Mouse (Mus musculus): ENCODE data around the gene Ankle1.
A peak's percentile ranks its signal among the peaks of the same experiment; 100 is the strongest.

The Ankle1 gene

DNA sequence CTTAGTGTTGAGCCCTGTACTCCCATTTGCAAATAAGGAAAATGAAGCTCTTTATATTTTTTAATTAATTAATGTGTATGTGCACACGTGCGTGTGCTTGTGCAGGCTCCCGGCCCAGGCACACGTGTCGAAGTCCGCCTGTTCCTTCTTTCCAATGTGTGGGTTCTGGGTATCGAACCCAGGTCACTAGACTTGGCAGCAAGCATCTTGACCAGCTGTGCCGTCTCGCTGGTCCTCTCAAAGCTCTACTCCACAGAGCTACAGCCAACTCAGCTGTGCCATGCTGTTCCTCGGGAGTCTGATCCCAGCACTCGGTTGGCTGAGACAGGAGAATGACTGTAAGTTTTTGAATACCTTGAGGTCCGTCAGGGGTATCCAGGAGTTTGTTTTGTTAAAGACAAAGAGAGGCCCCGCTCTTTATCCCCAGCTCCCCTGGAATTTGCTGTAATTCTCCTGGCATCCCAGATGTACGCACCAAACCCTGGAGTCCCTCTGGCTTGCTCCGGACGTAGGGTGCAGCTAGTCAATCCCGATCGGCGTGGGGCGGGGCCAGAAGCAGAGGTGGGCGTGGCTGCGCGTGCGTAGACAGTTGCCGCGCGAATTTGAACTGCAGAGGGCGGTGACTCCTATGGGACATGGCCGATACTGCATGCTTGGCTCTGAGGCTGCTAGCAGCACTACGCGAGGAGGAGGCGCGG, at the start of gene Ankle1:
TSS of gene Ankle1 (plus strand) at position 610 of the 698 bp plus-strand sequence.
- peak; percentile 98 to 99 for DNase-seq (ENCODE audit: low spot score in 2 of 2)

DNA sequence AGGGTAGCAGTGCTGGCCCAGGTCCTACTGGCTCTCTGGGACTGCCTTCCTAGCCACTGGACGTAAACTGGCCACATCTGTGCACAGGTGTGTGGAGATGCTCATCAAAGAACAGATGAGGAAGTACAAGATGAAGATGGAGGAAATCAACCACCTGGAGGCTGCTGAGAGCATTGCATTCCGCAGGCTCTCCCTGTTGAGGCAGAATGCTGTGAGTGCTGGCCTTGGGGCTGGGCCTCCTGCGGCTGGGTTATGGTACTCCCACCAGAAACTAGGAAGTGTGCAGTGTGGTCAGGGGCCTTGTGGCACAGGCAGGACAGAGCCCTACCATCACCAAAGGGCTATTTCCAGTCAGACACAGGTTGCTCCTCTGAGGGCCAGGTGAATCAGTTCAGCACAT, 47.8 kb upstream of the Ankle1 start:
- no peak for DNase-seq (ENCODE audit: low spot score in 2 of 2)

- DNase-seq (ENCODE audit: low spot score in 2 of 2) = peak; percentile 74 to 83
Measured at GRCm38 (mm10) chr8:71366771-71367528, 38.9 kb upstream of the Ankle1 start, which contains the start of gene Use1. TSS of gene Use1 (plus strand) at chr8:71366848.

DNA sequence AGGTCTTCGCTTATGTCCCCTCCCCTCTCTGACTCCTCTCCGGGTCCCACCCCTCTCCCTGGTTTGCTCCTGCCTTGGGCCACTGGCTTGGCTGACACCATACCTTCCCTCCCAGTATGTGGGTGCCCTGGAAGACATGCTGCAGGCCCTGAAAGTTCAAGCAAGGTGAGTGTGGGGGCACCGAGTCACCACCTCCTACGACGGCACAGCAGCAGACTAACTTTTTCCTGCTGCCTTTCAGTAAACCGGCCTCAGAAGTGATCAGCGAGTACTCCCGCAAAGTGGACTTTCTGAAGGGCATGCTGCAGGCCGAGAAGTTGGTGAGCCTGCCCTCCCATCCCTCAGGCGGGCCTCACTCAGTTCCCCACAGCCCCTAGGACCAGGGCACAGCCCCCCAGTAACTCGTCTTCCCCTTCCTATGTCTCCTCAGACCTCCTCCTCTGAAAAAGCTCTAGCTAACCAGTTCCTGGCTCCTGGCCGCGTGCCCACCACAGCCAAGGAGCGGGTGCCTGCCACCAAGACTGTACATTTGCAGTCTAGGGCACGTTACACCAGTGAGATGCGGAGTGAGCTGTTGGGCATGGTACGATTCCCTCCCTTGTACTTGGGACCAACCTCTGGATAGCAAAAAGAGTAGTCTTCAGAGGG, 38.2 kb upstream of the Ankle1 start:
- no peak for DNase-seq (ENCODE audit: low spot score in 2 of 2)

GRCm38 (mm10) chr8:71368366-71368765, 37.4 kb upstream of the Ankle1 start:
- DNase-seq (ENCODE audit: low spot score in 2 of 2) = no peak

DNA sequence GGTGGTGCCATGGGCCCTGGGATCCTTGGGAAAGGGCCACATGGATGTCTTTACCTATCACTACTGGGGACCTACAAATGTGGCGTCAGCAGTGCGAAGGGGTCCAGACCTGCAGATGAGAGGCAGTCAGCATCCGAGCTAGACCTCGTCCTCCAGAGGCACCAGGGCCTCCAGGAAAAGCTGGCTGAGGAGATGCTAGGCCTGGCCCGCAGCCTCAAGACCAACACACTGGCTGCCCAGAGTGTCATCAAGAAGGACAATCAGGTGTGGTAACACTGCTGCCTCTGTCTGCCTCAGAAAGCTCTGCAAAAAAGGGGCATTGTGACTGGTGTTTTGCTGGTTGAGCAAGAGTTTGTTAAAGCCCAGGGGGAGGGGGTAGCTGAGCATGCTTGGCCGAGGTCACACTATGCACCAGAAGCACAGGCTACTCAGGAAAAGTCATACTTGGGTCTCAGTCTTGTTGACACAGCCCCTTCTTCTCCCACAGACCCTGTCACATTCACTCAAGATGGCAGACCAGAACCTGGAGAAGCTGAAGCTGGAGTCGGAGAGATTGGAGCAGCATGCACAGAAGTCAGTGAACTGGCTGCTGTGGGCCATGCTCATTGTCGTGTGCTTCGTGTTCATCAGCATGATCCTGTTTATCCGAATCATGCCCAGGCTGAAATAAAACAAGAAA, 36.6 kb upstream of the Ankle1 start:
- no peak for DNase-seq (ENCODE audit: low spot score in 2 of 2)

DNA sequence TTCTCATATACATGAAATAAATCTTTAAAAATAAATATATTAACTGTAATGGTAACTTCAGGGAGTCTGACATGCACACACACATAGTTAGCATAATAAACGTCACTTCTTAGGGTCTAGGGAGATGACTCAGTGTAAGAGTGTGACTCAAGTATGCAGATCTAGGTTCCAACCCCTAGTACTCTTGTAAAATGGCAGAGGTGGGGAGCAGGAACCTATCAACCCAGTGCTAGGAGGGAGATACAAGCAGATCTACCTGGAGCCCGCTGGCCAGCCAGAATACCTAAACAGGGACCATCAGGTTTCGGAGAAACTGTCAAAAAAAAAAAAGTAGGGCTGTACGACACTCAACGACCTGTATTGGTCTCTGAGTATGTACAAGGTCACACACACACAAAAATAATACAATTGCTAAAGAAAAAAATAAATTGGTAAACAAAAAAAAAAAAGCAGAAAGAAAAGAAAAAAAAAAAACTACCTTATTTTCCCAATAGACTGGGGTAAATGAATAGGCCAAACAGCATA, 35.0 kb upstream of the Ankle1 start:
- no peak for DNase-seq (ENCODE audit: low spot score in 2 of 2)

- DNase-seq (ENCODE audit: low spot score in 2 of 2) = peak; percentile 93 to 97
Measured at GRCm38 (mm10) chr8:71371236-71371848, 34.5 kb upstream of the Ankle1 start, which contains the start of gene Ocel1. TSS of gene Ocel1 (plus strand) at chr8:71371298.

GRCm38 (mm10) chr8:71372427-71372826, 33.4 kb upstream of the Ankle1 start:
- no peak for DNase-seq (ENCODE audit: low spot score in 2 of 2)

GRCm38 (mm10) chr8:71373000-71373399, 32.8 kb upstream of the Ankle1 start:
- no peak for DNase-seq (ENCODE audit: low spot score in 2 of 2)

DNA sequence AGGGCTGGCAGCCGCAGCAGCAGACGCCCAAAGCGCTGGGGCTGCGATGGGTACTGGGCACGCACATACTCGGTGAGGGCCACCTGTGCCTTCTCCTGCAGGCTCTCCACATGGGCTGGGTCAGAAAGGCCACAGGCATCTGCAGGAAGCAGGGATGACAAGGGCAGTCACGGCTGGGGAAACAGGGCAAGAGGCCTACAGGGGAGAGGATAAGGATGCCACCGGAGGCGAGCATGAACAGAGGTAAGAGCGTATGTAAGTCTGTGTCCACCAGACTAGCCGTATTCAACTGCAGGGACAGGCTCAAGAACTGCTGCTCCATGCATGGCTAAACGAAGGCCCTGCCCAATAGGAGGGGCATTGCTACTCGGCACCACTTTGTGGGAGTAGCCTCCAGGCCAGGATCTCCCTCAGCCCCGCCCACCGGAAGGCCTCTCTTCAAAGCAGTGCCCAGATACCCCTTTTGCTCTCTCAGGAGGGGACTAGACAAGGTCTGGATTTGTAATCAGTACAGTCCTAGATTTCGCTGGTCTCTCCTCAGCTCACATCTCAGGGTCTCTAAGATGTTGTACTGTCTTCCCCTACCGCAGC, 31.1 kb upstream of the Ankle1 start:
- no peak for DNase-seq (ENCODE audit: low spot score in 2 of 2)

GRCm38 (mm10) chr8:71375581-71376422, 30.0 kb upstream of the Ankle1 start:
- peak in 1 of 2 experiments; percentile 30 for DNase-seq (ENCODE audit: low spot score in 2 of 2)

DNA sequence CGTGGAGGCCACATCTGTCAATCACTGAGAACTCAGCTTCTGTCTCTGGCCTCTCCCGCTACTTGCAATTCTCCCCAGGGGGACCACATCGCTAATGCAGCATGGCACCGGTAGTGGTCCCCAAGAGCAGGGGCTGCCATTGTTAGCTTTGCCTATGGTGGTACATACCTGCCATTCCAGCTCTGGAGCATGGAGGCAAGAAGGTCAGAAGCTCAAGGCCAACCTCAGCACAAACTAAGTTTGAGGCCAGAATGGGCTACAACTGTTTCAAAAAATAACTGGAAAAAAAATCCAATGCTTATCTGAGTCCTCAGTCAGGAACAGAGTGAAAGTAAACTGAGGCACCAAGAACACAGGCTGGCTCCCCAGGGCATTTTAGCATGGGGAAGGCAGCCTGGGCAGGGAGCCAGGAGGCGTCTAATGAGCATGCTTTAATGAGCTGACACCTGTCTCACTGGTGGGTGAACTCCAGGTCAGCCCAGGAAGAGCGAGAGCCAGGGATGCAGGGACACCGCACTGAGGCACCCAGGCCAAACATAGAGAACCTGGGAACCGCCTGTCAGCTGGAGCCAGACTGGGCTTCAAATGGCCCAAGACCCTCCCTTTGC, 29.3 kb upstream of the Ankle1 start:
- DNase-seq (ENCODE audit: low spot score in 2 of 2) = no peak

- no peak for DNase-seq (ENCODE audit: low spot score in 2 of 2)
Measured at GRCm38 (mm10) chr8:71379008-71379407, 26.8 kb upstream of the Ankle1 start.

- no peak for DNase-seq (ENCODE audit: low spot score in 2 of 2)
Measured at GRCm38 (mm10) chr8:71379512-71380075, 26.2 kb upstream of the Ankle1 start.

DNA sequence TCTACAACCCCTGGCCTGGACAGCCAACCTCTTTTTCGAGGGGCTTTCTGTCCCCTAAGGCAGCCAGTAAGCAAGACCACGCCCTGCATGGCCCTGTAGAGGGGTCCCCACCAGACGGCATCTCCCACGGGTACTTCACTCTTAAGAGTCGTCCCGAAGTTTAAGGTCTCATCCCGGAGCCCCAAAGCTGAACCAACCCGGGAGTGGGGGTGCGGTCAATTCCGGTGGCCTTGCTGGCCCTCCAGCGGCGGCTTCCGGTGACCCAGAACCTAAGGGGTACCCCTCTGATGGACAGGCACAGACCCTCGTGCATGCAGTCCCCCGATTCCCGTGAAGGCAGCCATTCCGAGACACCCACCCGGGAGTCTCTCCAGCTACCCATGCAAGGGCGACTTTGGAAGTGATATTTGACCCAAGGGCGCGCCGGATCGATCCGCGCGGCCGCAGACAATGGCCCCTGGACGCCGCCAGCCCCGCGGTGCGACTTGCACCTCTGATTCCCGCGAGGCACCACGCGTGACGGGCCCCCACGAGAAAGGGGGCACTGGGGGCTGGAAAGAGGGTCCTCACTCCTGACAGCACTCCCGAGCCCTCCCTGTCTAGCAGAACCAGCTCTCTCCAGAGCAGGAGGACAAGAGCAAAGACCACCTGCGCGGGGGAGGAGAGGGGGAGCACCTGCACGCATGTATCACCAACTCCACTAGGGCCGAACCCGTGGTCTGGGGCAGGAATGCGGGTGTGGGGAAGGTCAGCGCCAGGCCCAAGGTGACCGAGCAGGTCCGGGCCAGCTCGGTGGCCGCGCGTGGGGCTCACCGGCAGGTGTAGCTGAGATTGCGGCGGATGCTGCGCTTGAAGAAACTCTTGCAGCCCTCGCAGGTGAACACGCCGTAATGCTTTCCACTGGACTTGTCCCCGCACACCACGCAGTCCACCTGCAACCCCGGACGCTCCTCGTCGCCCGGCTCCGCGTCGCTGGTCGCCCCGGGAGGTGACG, 25.3 kb upstream of the Ankle1 start:
- DNase-seq (ENCODE audit: low spot score in 2 of 2) = no peak

- peak in 1 of 2 experiments; percentile 25 for DNase-seq (ENCODE audit: low spot score in 2 of 2)
Measured at GRCm38 (mm10) chr8:71381421-71381970, 24.3 kb upstream of the Ankle1 start, which contains the start of gene Nr2f6. TSS of gene Nr2f6 (minus strand) at chr8:71381960.

Measured in spleen, postnatal 14 days (tissue).